Mouse (Mus musculus) neural tube, embryonic 11.5 days (tissue): Measurements from ENCODE around the gene Plekhh1. TPM values are rescaled to one million over a fixed set of nuclear protein-coding genes. Genes with fewer than 3 reads are reported as not detected.

Experiments
- ATAC-seq: fragments of 200-750 bp; cut with Nextera tagmentation; 2 replicates; pipeline ENCODE4 v1.8.0; 2017; ENCODE audit warnings: moderate number of reproducible peaks, mild to moderate bottlenecking, moderate TSS enrichment, moderate library complexity; ENCODE audit not compliant: insufficient read depth, low FRiP score, low TSS enrichment
- DNase-seq: peaks from one replicate; pipeline ENCODE4 v3.0.0-alpha.2; 2015; ENCODE audit warnings: low spot score
- H3K27ac ChIP-seq: fragments of 300-500 bp; sonication (generic); 2 replicates; pipeline ENCODE4 v1.5.1; 2014; ENCODE audit warnings: low read depth, mild to moderate bottlenecking, low read length
- H3K27me3 ChIP-seq: fragments of 300-500 bp; sonication (generic); 2 replicates; pipeline ENCODE4 v1.6.1; 2014; ENCODE audit warnings: mild to moderate bottlenecking, low read length, mixed read lengths; ENCODE audit not compliant: control insufficient read depth, insufficient read depth
- H3K36me3 ChIP-seq: fragments of 300-500 bp; sonication (generic); 2 replicates; pipeline ENCODE4 v1.6.1; 2014; ENCODE audit warnings: mild to moderate bottlenecking, low read length, moderate library complexity, mixed read lengths; ENCODE audit not compliant: control insufficient read depth, insufficient read depth
- H3K4me1 ChIP-seq: fragments of 300-500 bp; sonication (generic); 2 replicates; pipeline ENCODE4 v1.6.1; 2014; ENCODE audit warnings: low read length, mixed read lengths; ENCODE audit not compliant: control insufficient read depth, insufficient read depth
- H3K4me2 ChIP-seq: fragments of 300-500 bp; sonication (generic); 2 replicates; pipeline ENCODE4 v1.6.1; 2014; ENCODE audit warnings: low read depth, mild to moderate bottlenecking, moderate library complexity
- H3K4me3 ChIP-seq: fragments of 300-500 bp; sonication (generic); 2 replicates; pipeline ENCODE4 v1.5.1; 2014; ENCODE audit warnings: low read depth, low read length
- H3K9ac ChIP-seq: fragments of 300-500 bp; sonication (generic); 2 replicates; pipeline ENCODE4 v1.6.1; 2014; ENCODE audit warnings: mild to moderate bottlenecking, low read length
- H3K9me3 ChIP-seq: fragments of 300-500 bp; sonication (generic); 2 replicates; pipeline ENCODE4 v1.6.1; 2016; ENCODE audit warnings: low read length; ENCODE audit not compliant: control insufficient read depth
- WGBS: fragments of 180-500 bp; shearing (Covaris S2); extraction: QIAGEN DNeasy Blood & Tissue Kit; methylation state at CpG from one replicate; pipeline ENCODE4 v1.1.7; 2014; 5-methylcytosine and 5-hydroxymethylcytosine counted together
- polyA plus RNA-seq: library from polyadenylated mRNA; unstranded; fragments of >200 nt; fragmentation: Nextera tagmentation; extraction: Ambion mirVana; gene quantifications from 2 replicates; pipeline ENCODE4 v1.2.1, GENCODE M21; 2014

Plekhh1 gene
- polyA plus RNA-seq, 1 experiment from 2014 or later, result 7.4 TPM

DNA sequence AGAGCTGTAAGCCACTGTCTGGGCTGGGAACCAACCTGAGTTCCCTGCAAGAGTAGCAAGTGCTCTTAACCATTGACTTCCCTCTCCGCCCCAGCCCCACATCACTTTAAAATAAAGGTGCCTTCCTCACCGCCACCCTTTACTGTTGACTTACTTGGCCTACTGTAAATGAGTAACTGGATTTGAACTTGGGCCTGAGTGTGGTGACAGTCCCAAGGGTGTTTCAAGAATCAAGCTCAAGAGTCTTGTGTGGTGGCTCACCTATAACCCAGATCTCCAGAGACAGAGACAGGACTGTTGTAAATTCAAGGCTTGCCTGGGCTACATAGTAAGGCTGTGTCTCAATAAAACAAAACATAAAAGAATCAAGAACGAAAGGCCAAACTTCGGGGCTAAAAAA, 90.0 kb downstream of the Plekhh1 start:
- Histone ChIP-seq H3K36me3 (no peaks in the 10 kb centered on the region), H3K27ac (no peak overlapping the region), H3K9me3 (no peaks in the 10 kb centered on the region), H3K27me3 (no peaks in the 10 kb centered on the region), H3K9ac (no peak overlapping the region), H3K4me3 (no peak overlapping the region), H3K4me2 (no peak overlapping the region), H3K4me1 (no peaks in the 10 kb centered on the region)
- no peak for ATAC-seq
- no peak for DNase-seq
- WGBS, result 89% methylated on average over 4 of the region's 4 CpGs

DNA sequence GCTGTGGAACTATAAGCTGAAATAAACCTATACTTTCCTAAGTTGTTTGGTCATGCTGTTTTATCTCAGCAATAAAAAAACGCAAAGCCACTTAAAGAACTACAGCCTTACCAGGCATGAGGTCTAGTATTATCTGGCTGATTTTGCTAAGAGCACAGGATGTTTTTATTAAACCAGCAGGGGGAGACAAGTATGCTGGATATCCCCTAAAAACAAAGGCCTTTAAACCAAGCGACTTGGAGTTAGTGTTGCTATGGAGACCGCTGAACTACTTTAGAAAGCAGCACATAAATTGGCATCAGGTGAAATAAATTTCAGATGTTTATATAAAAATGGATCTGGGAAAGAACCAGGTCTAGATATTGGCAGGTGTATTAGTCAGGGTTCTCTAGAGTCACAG, 93.9 kb downstream of the Plekhh1 start:
- H3K27ac ChIP-seq, result no peak overlapping the region
- no peak overlapping the region for H3K9ac ChIP-seq
- no peaks in the 10 kb centered on the region for H3K4me1 ChIP-seq
- no peaks in the 10 kb centered on the region for H3K36me3 ChIP-seq
- no peaks in the 10 kb centered on the region for H3K9me3 ChIP-seq
- 40% methylated on average over 3 of the region's 3 CpGs for WGBS
- DNase-seq (no peak), ATAC-seq (no peak)
- no peaks in the 10 kb centered on the region for H3K27me3 ChIP-seq
- no peak overlapping the region for H3K4me2 ChIP-seq
- H3K4me3 ChIP-seq, result no peak overlapping the region

DNA sequence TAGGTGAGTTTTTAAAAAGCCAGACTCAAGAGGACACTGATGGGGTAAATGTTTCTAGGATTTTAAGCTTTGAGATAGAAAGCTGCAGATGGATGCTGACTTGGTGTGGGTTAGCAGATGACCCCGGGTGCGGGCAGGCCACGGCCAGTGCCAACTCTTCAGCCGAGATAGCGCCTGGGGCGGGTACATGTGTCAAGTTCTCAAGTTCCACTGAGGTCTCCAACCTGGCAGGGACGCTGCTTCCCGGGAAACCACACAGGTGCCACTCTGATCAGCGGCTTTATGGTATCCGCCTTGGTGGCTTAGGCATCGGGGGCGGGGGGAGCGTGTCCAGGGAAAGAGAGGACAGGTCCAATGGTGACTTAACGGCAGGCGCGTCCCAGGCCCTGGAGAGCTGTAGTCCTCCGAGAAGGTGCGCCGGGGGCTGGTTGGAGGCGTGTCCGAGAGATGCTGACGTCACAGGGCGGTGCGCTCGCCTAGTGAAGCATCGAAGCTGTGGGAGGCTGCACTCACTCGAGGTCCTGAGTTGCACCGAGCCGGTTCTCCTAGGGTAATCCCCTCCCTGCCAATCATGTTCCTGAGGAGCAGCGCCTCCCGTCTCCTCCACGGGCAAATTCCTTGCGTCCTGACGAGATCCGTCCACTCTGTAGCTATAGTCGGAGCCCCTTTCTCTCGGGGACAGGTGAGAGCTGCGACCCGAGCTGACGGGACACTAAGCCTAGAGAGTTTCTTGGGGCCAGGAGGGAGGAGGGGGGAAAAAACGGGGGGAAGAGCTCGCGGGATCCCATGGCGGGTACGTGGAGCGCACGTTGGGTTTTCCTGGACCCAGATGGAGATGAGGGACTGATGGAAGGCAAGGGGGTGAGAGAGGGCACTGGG, 101.6 kb downstream of the Plekhh1 start, which contains the start of gene Arg2:
Gene Arg2, plus strand, starts transcription at position 479 of the 879 bp plus-strand sequence.
- peak within 1 kb of the TSS; percentile 44 for H3K4me3 ChIP-seq
- H3K9ac ChIP-seq, result peak within 1 kb of the TSS; percentile 39
- under 1% methylated on average over 47 of the region's 47 CpGs for WGBS
- peaks cover 24% of the 10 kb centered on the region for H3K27me3 ChIP-seq
- no peak within 1 kb of the TSS for H3K27ac ChIP-seq
- no peaks in the 10 kb centered on the region for H3K36me3 ChIP-seq
- H3K9me3 ChIP-seq, result no peaks in the 10 kb centered on the region
- ATAC-seq (peak; percentile 85), DNase-seq (peak; percentile 79)
- peak within 1 kb of the TSS; percentile 84 for H3K4me2 ChIP-seq
- no peaks in the 10 kb centered on the region for H3K4me1 ChIP-seq

Other genes starting within 250 kb of the Plekhh1 start
- 109 and 110 TPM in 2 replicates for gene Atp6v1d, start 167.5 kb upstream of the Plekhh1 start, polyA plus RNA-seq
- 261 and 280 TPM in 2 replicates for gene Eif2s1, start 167.3 kb upstream of the Plekhh1 start, polyA plus RNA-seq
- gene Plek2, start 122.2 kb upstream of the Plekhh1 start, polyA plus RNA-seq, result 2.2 and 2.8 TPM in 2 replicates
- gene Tmem229b, start 21.5 kb upstream of the Plekhh1 start, polyA plus RNA-seq, result 10.5 and 11.6 TPM in 2 replicates
- gene Pigh, start 60.5 kb downstream of the Plekhh1 start, polyA plus RNA-seq, result 25.5 and 26.5 TPM in 2 replicates
- 6.0 and 7.8 TPM in 2 replicates for gene Arg2, start 101.6 kb downstream of the Plekhh1 start, polyA plus RNA-seq
- 103 and 105 TPM in 2 replicates for gene Vti1b, start 143.5 kb downstream of the Plekhh1 start, polyA plus RNA-seq
- gene Rdh11, start 163.1 kb downstream of the Plekhh1 start, polyA plus RNA-seq, result 26.1 and 27.3 TPM in 2 replicates
- gene Rdh12, start 179.8 kb downstream of the Plekhh1 start, polyA plus RNA-seq, result 0.81 and 1.2 TPM in 2 replicates